Mouse (Mus musculus): ENCODE results near the gene Aff3.
A peak's percentile ranks its signal among the peaks of the same experiment; 100 is the strongest.

The Aff3 gene

DNA sequence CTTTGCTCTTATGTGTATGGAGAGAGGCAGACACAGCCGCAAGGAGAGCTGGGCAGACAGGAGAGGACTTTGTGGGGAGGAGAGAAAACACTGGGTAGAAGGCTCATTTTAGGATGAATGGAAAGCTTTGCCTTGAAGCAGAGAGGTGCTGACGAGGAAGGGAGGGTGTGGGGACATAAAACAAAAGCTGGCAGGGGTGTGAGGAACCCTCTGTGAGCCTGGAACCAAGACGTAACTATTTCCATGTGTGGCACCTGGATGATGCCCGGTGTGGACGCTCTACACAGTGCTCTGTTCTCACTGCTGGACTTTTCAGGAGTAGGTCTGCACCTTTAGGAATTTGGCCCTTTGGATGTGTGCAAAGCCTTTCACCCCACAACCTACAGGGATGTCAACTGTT, 447.7 kb downstream of the Aff3 start:
- DNase-seq = no peak

GRCm38 (mm10) chr1:38213377-38213776, 451.4 kb downstream of the Aff3 start:
- DNase-seq = no peak

- no peak for DNase-seq
Observed at GRCm38 (mm10) chr1:38212386-38212785, 452.4 kb downstream of the Aff3 start.

DNA sequence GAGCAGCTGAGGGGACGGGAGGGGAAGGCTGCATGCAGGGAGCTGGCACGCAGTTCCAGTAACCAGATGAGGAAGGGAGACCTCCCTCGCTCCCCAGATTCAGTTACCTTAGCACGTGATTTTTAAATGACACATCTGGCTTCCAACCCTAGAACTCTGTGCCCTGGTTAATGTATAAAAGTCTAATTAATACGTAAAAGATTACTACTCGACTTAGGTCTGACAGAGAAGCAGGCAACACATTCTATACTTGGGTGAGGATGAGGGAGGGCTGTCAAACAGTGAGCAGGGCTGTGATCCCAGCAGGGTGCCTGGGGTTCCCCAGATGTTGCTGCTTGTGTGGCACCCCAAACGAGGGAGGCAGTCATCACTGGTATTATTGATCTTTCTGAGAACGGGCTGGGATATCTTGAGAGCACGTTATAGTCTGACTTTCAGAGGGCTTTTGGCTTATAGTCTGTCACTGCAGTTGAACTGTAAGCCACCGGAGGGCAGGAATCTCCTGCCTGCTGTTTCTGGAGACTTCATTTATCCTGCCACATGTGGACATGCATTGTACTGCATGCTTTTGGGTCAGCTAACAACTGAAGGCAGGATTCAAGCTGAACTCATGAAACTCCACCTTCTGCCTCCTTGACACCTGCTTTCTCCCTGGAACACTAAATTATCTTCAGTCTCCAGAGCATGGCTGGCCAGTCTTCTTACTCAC, 462.1 kb downstream of the Aff3 start:
- peak; percentile 31 for DNase-seq

- DNase-seq = no peak
Observed at GRCm38 (mm10) chr1:38201796-38202195, 463.0 kb downstream of the Aff3 start.

GRCm38 (mm10) chr1:38199669-38200635, 464.8 kb downstream of the Aff3 start:
- DNase-seq = peak; percentile 47

GRCm38 (mm10) chr1:38198393-38199029, 466.2 kb downstream of the Aff3 start:
- no peak for DNase-seq

DNA sequence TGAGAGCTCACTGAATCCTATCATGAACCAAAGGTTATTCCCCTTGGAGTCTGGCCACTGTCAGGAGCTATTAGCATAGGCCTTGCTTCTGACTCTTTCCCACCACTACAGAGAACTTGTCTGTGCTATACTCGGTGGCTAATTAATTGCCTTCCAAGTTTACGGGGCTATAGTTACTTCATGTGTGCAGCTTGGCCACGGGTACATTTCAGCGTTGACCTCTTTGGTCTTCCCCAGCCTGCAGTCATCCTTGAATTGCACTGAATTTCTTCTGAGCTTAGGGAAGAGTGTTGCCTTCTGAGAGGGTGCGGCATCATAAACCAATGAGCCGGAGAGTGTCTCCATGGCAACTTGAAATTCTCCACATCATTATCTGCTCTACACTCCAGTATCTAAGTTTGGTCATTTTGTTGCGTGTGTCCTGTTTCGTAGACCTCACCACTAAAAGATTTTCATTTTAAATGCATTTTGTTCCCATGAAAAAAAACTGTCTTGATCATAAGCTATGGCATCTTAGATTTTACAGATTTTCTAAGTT, 467.5 kb downstream of the Aff3 start:
- DNase-seq = no peak

GRCm38 (mm10) chr1:38195721-38196120, 469.0 kb downstream of the Aff3 start:
- DNase-seq = no peak

GRCm38 (mm10) chr1:38186227-38186545, 478.6 kb downstream of the Aff3 start:
- no peak for DNase-seq

DNA sequence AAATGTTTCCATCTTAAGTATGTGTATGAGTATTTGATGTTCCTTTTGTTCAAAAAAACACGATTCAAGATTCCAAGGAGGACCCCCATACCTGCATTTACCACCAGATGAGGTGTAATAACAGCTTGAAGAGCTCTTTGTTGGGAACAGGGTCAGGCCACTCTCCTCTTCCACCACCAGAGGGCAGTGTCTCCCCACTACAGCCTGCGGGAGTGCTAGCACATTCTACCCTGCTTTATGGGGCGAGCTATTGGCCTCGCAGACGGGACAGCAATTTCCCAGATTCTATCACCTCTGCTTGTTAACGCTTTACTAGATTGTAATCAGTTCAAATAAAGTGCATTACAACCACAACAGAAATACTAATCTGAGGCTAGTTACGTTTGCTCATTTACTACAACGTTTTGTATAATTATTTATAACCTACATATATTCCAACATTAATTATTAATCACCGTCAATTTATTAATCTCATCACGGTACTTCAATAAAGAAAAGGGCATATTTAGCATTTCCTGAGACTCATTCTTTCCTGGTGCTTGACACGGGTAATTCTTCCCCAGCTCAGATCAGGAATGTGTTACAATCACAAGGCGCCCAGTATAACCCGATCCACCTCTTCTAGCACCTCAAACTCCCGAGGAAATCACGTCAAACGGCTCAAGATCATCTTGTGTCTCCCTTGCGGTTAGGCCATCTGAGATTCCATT, 479.1 kb downstream of the Aff3 start:
- DNase-seq = peak; percentile 85

GRCm38 (mm10) chr1:38181020-38181550, 483.7 kb downstream of the Aff3 start:
- no peak for DNase-seq

DNA sequence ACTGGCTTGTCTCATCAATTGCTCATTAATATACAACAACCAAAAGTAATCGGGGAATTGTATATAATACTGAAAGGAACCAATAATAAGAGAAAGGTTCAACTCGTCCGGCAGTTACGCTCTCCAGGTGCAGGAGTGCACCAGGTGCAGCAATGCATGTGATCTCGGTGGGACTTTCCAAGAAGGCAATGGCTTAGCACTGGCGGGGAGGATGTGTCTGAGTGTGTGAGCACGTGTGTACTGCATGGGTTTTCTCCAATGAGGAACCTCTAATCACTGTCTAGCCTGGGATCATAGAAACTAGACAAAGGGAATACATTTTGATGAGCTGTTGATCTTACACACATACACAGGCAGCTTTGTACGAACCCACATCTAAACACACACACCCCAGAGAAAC, 485.8 kb downstream of the Aff3 start:
- DNase-seq = no peak

DNA sequence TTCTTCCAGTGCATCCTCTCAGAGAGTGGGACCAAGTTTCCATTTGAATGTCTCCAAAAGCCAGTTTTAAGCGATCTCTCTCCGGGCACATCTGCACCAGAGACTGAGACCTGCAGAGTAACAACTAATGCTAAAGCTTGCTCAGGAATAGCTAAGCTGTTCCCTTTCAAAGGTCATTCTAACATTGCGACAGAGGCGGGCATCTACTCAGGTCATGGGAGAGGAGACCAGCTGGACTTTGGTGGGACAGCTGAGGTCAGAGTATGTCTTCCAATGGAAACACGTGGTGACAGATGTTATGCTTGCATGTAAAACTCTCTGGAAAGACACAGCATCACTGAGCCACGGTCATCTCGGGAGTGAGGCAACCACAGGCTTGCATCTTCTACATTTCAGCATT, 488.7 kb downstream of the Aff3 start:
- DNase-seq = no peak

- DNase-seq = no peak
Observed at GRCm38 (mm10) chr1:38171874-38172273, 492.9 kb downstream of the Aff3 start.

DNA sequence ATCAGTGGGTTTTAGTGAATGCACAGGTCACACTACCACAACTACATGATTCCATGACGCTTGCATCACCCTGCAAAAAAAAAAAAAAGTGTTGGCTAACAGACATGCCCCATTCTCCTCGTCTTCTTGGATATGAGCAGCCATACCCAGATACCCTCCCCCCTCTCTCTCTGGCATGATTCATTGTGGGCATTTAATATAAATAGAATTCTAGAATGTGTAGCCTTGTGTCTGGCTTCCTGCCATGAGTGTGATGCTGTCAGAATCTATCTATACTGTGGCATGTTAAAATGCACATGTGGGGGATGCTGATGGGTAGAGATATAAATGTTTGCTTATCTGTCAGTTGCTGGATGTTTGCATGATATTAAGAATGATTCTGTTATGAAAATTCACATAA, 499.1 kb downstream of the Aff3 start:
- no peak for DNase-seq

DNA sequence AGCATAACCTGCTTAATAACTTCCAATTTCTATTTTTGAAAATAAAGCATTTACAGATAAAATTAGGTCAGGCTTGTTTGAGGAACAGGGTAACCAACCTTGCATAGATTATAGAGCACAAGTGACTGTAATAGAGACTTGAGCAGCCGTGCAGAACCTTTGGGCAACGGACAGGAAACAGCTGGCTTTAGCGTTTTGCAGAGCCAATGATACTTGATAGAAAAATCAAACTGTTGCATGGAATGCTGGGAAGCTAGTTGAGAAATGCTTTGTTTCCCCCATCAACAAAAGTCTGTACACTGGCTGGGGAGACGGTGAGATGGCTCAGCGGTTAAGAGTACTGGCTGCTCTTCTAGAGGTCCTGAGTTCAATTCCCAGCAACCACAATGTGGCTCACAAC, 514.7 kb downstream of the Aff3 start:
- no peak for DNase-seq

- DNase-seq = no peak
Observed at GRCm38 (mm10) chr1:38146008-38146407, 518.7 kb downstream of the Aff3 start.

GRCm38 (mm10) chr1:38141371-38141770, 523.4 kb downstream of the Aff3 start:
- DNase-seq = no peak

DNA sequence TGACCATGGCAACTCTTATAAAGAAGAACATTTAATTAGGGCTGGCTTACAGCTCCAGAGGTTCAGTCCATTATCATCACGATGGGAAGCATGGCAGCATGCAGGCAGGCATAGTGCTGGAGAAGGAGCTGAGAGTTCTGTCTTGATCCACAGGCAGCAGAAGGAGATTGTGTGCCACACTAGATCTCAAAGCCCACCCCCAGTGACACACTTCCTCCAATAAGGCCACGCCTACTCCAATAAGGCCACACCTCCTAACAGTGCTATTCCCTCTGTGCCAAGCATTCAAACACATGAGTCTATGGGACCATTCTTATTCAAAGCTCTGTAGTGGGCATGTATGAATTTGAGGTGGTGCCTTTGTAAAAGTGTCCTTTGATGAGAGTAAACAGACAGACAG, 523.8 kb downstream of the Aff3 start:
- DNase-seq = no peak

DNA sequence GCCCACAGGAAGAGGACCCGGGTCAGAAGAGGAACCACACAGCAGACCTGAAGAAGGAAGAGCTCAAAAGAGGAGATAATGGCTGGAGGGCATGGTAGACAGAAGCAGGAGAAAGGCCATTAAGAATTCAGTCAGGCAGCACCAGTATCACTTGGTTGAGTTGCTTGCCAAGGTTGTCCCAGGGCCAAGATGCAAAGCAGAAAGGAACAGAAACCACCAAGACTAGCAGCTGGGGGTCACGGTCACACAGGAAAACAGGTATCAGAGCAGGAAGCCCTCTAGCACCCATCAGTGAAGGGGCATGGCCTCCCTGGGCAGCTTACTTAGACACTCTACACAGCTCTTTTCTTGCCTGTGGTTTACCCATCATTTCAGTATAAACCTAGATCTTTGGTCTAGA, 525.4 kb downstream of the Aff3 start:
- DNase-seq = no peak

GRCm38 (mm10) chr1:38132942-38133341, 531.8 kb downstream of the Aff3 start:
- no peak for DNase-seq
